Mouse (Mus musculus) spleen, adult 2 months (tissue): ENCODE results near the gene Pramel6. TPM values are rescaled to one million over a fixed set of nuclear protein-coding genes. Genes with fewer than 3 reads are reported as not detected.
"Not testable (repeated sequence)": the region's sequence is repeated elsewhere in the genome, so short reads cannot be mapped to it uniquely, and the experiment has no call there.

Experiments used
- DNase-seq, 2 experiments: peaks; one replicate each; pipeline versions ENCODE4 v3.0.0 to v3.0.0-alpha.2; 2012 to 2021; ENCODE audit warnings: low spot score in 2 of 2, low read depth in 1 of 2
- H3K27ac ChIP-seq: fragments of 200-500 bp; 2 replicates; pipeline ENCODE4 v1.5.1; 2012; ENCODE audit warnings: low read length, inconsistent platforms; ENCODE audit not compliant: insufficient read depth
- H3K27me3 ChIP-seq: fragments of 200-500 bp; 2 replicates; pipeline ENCODE4 v1.6.1; 2012; ENCODE audit warnings: mild to moderate bottlenecking, moderate library complexity, low read length, inconsistent platforms; ENCODE audit not compliant: control insufficient read depth, insufficient read depth
- H3K36me3 ChIP-seq: fragments of 200-500 bp; 2 replicates; pipeline ENCODE4 v1.6.1; 2012; ENCODE audit warnings: mild to moderate bottlenecking, low read length, inconsistent platforms; ENCODE audit not compliant: control insufficient read depth, insufficient read depth
- H3K4me1 ChIP-seq: fragments of 200-500 bp; 2 replicates; pipeline ENCODE4 v1.6.1; 2011; ENCODE audit warnings: inconsistent platforms; ENCODE audit not compliant: control insufficient read depth, insufficient read depth, insufficient read length
- H3K4me3 ChIP-seq: fragments of 200-500 bp; 2 replicates; pipeline ENCODE4 v1.5.1; 2011; ENCODE audit warnings: mild to moderate bottlenecking, inconsistent platforms; ENCODE audit not compliant: insufficient read depth, insufficient read length; ENCODE audit errors: extremely low read depth
- CTCF ChIP-seq: fragments of 200-500 bp; IDR thresholded peaks from 2 replicates; pipeline ENCODE4 v1.5.1; 2011; ENCODE audit warnings: mild to moderate bottlenecking, inconsistent platforms; ENCODE audit not compliant: insufficient read depth, insufficient read length, insufficient replicate concordance; ENCODE audit errors: extremely low read depth
- POLR2A ChIP-seq: fragments of 200-500 bp; IDR thresholded peaks from 2 replicates; pipeline ENCODE4 v1.6.1; 2011; ENCODE audit warnings: low read depth, low read length, inconsistent platforms
- WGBS: fragments of 180-500 bp; shearing (Covaris S2); methylation state at CpG from one replicate; pipeline ENCODE4 v1.1.7; 2018; 5-methylcytosine and 5-hydroxymethylcytosine counted together
- polyA plus RNA-seq: library from polyadenylated mRNA; depleted of rRNA; stranded (reverse); fragments of >200 nt; gene quantifications from 2 replicates; pipeline ENCODE4 v1.2.3, GENCODE M21; 2012; rRNA removed

Gene Pramel6
- polyA plus RNA-seq, 1 experiment, result not detected

- Histone ChIP-seq H3K4me3 (no peak overlapping the region), H3K36me3 (no peaks in the 10 kb centered on the region), H3K4me1 (no peaks in the 10 kb centered on the region), H3K27me3 (no peaks in the 10 kb centered on the region), H3K27ac (no peak overlapping the region)
- 67% methylated on average over 8 of the region's 8 CpGs for WGBS
- DNase-seq, result no peak
- TF ChIP-seq CTCF, result no peak
- no peak for TF ChIP-seq POLR2A
Measured at GRCm38 (mm10) chr2:87515457-87516060, 9.2 kb downstream of the Pramel6 start.

DNA sequence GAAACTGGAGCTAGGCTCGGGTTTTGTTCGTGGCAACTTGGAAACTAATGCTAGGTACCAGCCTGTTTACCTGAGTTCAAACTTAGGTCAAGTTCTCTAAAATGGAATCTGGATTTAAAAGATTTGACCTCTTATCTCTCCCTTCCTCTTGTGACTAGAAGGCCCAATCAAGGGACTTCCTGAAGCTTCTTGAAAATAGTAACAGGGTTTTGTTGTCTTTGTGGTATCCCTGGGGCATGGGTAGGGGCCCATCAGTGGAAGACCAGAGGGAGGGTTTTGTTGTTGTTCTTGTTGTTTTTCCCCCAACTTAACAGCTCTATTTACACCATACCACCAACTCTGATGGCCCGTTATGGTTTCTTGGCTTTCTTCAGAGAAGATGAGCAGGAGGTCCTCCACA is 10.2 kb downstream of the Pramel6 start:
- no peaks in the 10 kb centered on the region for H3K36me3 ChIP-seq

GRCm38 (mm10) chr2:87520651-87521050 is 14.3 kb downstream of the Pramel6 start:
- no peak for TF ChIP-seq CTCF
- TF ChIP-seq POLR2A, result no peak
- Histone ChIP-seq H3K4me1 (no peaks in the 10 kb centered on the region), H3K27me3 (no peaks in the 10 kb centered on the region), H3K27ac (no peak overlapping the region), H3K4me3 (no peak overlapping the region), H3K36me3 (no peaks in the 10 kb centered on the region)
- WGBS, result 82% methylated on average over 4 of the region's 4 CpGs
- DNase-seq, result no peak

More for the DNA sequence above, 10.2 kb downstream of the Pramel6 start:
- Histone ChIP-seq H3K4me1 (no peaks in the 10 kb centered on the region), H3K4me3 (no peak overlapping the region), H3K27ac (no peak overlapping the region), H3K27me3 (no peaks in the 10 kb centered on the region)
- 86% methylated on average over 3 of the region's 3 CpGs for WGBS
- DNase-seq, result no peak
- TF ChIP-seq CTCF (no peak), POLR2A (no peak)

DNA sequence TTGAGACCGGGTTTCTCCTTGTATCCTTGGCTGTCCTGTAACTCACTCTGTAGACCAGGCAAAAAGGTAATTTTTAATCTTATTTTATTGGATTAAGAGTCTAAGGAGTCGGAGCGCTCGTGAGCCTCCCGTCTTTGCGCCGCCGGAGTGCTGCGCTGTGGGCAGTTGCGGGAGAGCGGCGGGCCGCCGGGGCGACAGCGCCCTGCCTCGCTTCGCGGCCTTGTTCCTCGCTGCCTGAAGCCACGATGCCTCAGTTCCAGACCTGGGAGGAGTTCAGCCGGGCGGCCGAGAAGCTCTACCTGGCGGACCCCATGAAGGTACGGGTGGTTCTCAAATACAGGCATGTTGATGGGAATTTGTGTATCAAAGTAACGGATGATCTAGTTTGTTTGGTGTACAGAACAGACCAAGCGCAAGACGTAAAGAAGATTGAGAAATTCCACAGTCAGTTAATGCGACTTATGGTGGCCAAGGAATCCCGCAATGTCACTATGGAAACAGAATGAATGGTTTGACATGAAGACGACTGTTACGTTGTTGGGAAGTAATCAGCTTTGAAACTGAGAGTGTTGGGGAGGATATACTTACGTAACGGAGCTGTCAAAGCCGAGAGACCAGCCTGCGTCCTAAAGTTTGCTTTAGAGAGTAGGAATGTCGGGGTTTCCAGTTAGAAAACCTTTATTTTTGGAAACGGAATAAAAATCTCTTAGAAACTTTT is 19.7 kb downstream of the Pramel6 start:
- H3K4me3 ChIP-seq, H3K36me3 ChIP-seq, H3K4me1 ChIP-seq, DNase-seq, H3K27me3 ChIP-seq, H3K27ac ChIP-seq: not testable (repeated sequence)
- 42% methylated on average over 39 of the region's 39 CpGs for WGBS

- no peak for TF ChIP-seq CTCF
- TF ChIP-seq POLR2A, result no peak
- DNase-seq, result no peak
- Histone ChIP-seq H3K36me3 (no peaks in the 10 kb centered on the region), H3K27ac (no peak within 1 kb of the TSS), H3K27me3 (no peaks in the 10 kb centered on the region), H3K4me1 (no peaks in the 10 kb centered on the region), H3K4me3 (no peak within 1 kb of the TSS)
Measured at GRCm38 (mm10) chr2:87531496-87531895, 25.1 kb downstream of the Pramel6 start, which contains the start of gene Olfr153. TSS of gene Olfr153 (plus strand) at chr2:87531796.

GRCm38 (mm10) chr2:87534826-87535225 is 28.5 kb downstream of the Pramel6 start:
- Histone ChIP-seq H3K27me3 (no peaks in the 10 kb centered on the region), H3K4me3 (no peak overlapping the region), H3K4me1 (no peaks in the 10 kb centered on the region), H3K27ac (no peak overlapping the region), H3K36me3 (no peaks in the 10 kb centered on the region)
- no peak for DNase-seq
- no peak for TF ChIP-seq CTCF
- no peak for TF ChIP-seq POLR2A
- WGBS, result 72% methylated on average over 2 of the region's 2 CpGs

DNA sequence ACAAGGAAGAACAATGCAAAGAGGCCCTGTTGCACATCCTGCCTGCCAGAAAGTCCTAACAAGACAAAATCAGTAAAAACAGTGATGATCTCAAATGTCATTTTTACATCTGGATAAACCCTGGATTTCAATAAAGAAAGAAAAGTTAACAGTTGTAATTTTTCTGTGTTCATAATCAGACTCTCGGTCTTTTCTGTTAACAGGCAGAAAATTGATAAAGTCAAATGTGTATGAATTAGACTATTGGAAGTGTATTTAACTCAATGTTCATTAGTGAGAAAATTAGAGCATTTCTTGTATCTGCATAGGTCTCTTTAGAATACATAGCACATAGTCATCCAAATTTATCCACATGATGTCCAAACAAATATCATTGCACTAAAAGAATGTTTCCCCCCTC is 39.1 kb downstream of the Pramel6 start, which contains the start of gene Olfr1128:
TSS of gene Olfr1128 (minus strand) at position 101 of the 400 bp plus-strand sequence.
- Histone ChIP-seq H3K36me3 (no peaks in the 10 kb centered on the region), H3K27ac (no peak within 1 kb of the TSS), H3K4me1 (no peaks in the 10 kb centered on the region), H3K27me3 (no peaks in the 10 kb centered on the region), H3K4me3 (no peak within 1 kb of the TSS)
- DNase-seq, result no peak
- TF ChIP-seq CTCF, result no peak
- no peak for TF ChIP-seq POLR2A
- WGBS, result 89% methylated on average over 1 of the region's 1 CpGs

Other genes with a start within 250 kb of the Pramel6 start
- gene Olfr1116, start 239.0 kb upstream of the Pramel6 start, polyA plus RNA-seq, result not detected in 2 replicates
- gene Olfr1118, start 199.0 kb upstream of the Pramel6 start, polyA plus RNA-seq, result not detected in 2 replicates
- not detected in 2 replicates for gene Olfr1120, start 151.8 kb upstream of the Pramel6 start, polyA plus RNA-seq
- gene Olfr1121, start 136.7 kb upstream of the Pramel6 start, polyA plus RNA-seq, result not detected in 2 replicates
- not detected in 2 replicates for gene Olfr1122, start 120.7 kb upstream of the Pramel6 start, polyA plus RNA-seq
- gene Olfr1123, start 89.9 kb upstream of the Pramel6 start, polyA plus RNA-seq, result not detected in 2 replicates
- not detected in 2 replicates for gene Olfr1124, start 76.3 kb upstream of the Pramel6 start, polyA plus RNA-seq
- not detected in 2 replicates for gene Olfr1126, start 52.6 kb upstream of the Pramel6 start, polyA plus RNA-seq
- gene Pramel7, start 9.5 kb upstream of the Pramel6 start, polyA plus RNA-seq, result not detected in 2 replicates
- not detected in 2 replicates for gene Olfr153, start 25.2 kb downstream of the Pramel6 start, polyA plus RNA-seq
- not detected in 2 replicates for gene Olfr1128, start 39.0 kb downstream of the Pramel6 start, polyA plus RNA-seq
- not detected in 2 replicates for gene Olfr1129, start 67.3 kb downstream of the Pramel6 start, polyA plus RNA-seq
- not detected in 2 replicates for gene Olfr1130, start 99.6 kb downstream of the Pramel6 start, polyA plus RNA-seq
- gene Olfr1131, start 120.5 kb downstream of the Pramel6 start, polyA plus RNA-seq, result not detected in 2 replicates
- gene Olfr1132, start 131.0 kb downstream of the Pramel6 start, polyA plus RNA-seq, result not detected in 2 replicates
- not detected in 2 replicates for gene Olfr1133, start 140.8 kb downstream of the Pramel6 start, polyA plus RNA-seq
- gene Olfr1134, start 151.9 kb downstream of the Pramel6 start, polyA plus RNA-seq, result not detected in 2 replicates
- gene Olfr1135, start 167.1 kb downstream of the Pramel6 start, polyA plus RNA-seq, result not detected in 2 replicates
- not detected in 2 replicates for gene Olfr1136, start 187.4 kb downstream of the Pramel6 start, polyA plus RNA-seq
- gene Olfr1137, start 206.6 kb downstream of the Pramel6 start, polyA plus RNA-seq, result not detected in 2 replicates
- gene Olfr1138, start 233.4 kb downstream of the Pramel6 start, polyA plus RNA-seq, result not detected in 2 replicates
- gene Olfr1140, start 237.2 kb downstream of the Pramel6 start, polyA plus RNA-seq, result not detected in 2 replicates
- not detected in 2 replicates for gene Olfr1141, start 247.4 kb downstream of the Pramel6 start, polyA plus RNA-seq